Mouse (Mus musculus): ENCODE measurements around the gene Gtf2e1. TPM values are rescaled to one million over a fixed set of nuclear protein-coding genes. Genes with fewer than 3 reads are reported as not detected.

Gene Gtf2e1
- polyA plus RNA-seq, 1 experiment from 2014 or later = 55.2 TPM

DNA sequence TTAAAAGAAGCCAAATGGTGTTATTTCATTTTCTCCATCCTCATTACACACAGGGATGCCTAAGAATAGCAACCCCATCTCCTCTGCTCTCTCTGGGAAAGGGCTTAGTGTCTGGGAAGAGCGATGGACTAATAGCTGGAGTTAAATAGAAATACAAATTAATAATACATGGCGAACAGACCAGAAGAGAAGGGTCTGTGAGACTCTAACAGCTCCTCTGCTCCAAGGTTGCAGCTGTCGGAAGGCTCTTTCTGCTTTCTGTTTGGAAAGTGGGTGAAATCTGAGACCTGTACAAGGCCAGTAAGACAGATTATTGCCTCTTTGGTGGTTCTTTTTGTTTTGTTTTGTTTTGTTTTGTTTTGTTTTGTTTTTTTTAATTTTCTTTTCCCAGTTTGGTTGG lies 32.0 kb upstream of the Gtf2e1 start:
- Histone ChIP-seq H3K4me3 (no peak overlapping the region), H3K27ac (replicated peaks) (no peak overlapping the region), H3K36me3 (peaks cover 27% of the 10 kb centered on the region), H3K27me3 (ENCODE audit: low read depth, poor library complexity, severe bottlenecking) (no peaks in the 10 kb centered on the region), H3K4me1 (peaks cover 13% of the 10 kb centered on the region), H3K9me3 (replicated peaks) (peaks cover 7% of the 10 kb centered on the region)
- DNase-seq (ENCODE audit: low spot score) = no peak
- WGBS = 84% methylated on average over 3 of the region's 3 CpGs

- peaks cover 26% of the 10 kb centered on the region for H3K4me1 ChIP-seq
- no peak overlapping the region; the same call in 1 of the 2 replicates for H3K27ac ChIP-seq (replicated peaks)
- H3K27me3 ChIP-seq (ENCODE audit: low read depth, poor library complexity, severe bottlenecking) = no peaks in the 10 kb centered on the region
- 88% methylated on average over 12 of the region's 12 CpGs for WGBS
- H3K4me3 ChIP-seq = no peak overlapping the region
- H3K36me3 ChIP-seq = peaks cover 19% of the 10 kb centered on the region
- DNase-seq (ENCODE audit: low spot score) = no peak
- no peaks in the 10 kb centered on the region for H3K9me3 ChIP-seq (replicated peaks)
Measured at GRCm38 (mm10) chr16:37567113-37568050, 27.8 kb upstream of the Gtf2e1 start.

DNA sequence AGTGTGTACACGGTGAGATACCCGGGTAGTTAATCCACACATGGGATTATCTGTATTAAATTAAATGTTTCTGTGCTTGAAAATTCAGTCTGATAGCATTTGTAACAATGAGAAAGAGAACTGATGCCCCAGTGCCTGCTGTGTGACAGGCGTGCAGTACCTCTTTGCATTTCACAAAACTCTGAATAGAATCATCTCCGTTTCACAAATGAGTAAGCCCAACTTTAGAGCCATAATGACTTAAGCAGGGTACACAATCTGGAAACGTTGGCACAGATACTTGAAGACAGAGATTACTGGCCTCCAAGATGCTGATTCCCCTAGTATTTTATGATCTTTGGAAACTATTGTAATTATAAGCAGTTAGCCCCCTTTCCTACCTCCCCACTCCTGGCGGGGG lies 26.5 kb upstream of the Gtf2e1 start:
- 79% methylated on average over 6 of the region's 6 CpGs for WGBS
- no peaks in the 10 kb centered on the region for H3K9me3 ChIP-seq (replicated peaks)
- peaks cover 26% of the 10 kb centered on the region for H3K4me1 ChIP-seq
- H3K27ac ChIP-seq (replicated peaks) = no peak overlapping the region
- no peak for DNase-seq (ENCODE audit: low spot score)
- no peaks in the 10 kb centered on the region for H3K27me3 ChIP-seq (ENCODE audit: low read depth, poor library complexity, severe bottlenecking)
- peaks cover 9% of the 10 kb centered on the region for H3K36me3 ChIP-seq
- no peak overlapping the region for H3K4me3 ChIP-seq

DNA sequence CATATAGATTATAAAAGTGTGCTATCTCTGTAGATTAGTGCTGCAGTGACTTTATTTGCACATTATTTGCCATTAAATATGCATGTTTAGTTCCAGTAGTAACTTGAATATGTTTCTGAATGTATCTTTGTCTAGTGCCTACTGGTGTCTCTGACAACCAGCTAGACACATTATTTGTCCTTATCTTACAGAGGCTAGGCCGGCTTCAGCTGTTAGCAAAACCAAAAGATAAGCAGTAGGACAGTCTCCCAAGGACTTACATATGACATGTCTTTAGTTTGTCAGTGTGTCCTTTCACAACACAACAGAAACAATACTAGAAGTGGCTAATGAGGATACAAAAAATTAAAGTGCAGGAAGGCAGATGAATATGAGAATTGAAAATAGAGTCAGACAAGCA lies 25.5 kb upstream of the Gtf2e1 start:
- Histone ChIP-seq H3K27me3 (ENCODE audit: low read depth, poor library complexity, severe bottlenecking) (no peaks in the 10 kb centered on the region), H3K4me1 (peaks cover 24% of the 10 kb centered on the region), H3K9me3 (replicated peaks) (no peaks in the 10 kb centered on the region), H3K36me3 (peaks cover 9% of the 10 kb centered on the region), H3K4me3 (no peak overlapping the region), H3K27ac (replicated peaks) (no peak overlapping the region)
- 89% methylated on average over 1 of the region's 1 CpGs for WGBS
- no peak for DNase-seq (ENCODE audit: low spot score)

GRCm38 (mm10) chr16:37562961-37563360 lies 23.4 kb upstream of the Gtf2e1 start:
- 0 out of 2 replicates have a peak, but pooled peaks cover 3% of the 10 kb centered on the region for H3K9me3 ChIP-seq (replicated peaks)
- H3K27me3 ChIP-seq (ENCODE audit: low read depth, poor library complexity, severe bottlenecking) = no peaks in the 10 kb centered on the region
- H3K4me1 ChIP-seq = peaks cover 24% of the 10 kb centered on the region
- 0 out of 2 replicates have a peak overlapping the region, but pooled peaks have one; percentile 33 for H3K27ac ChIP-seq (replicated peaks)
- no peak overlapping the region for H3K4me3 ChIP-seq
- DNase-seq (ENCODE audit: low spot score) = no peak
- peaks cover 28% of the 10 kb centered on the region for H3K36me3 ChIP-seq
- WGBS = 84% methylated on average over 5 of the region's 5 CpGs

DNA sequence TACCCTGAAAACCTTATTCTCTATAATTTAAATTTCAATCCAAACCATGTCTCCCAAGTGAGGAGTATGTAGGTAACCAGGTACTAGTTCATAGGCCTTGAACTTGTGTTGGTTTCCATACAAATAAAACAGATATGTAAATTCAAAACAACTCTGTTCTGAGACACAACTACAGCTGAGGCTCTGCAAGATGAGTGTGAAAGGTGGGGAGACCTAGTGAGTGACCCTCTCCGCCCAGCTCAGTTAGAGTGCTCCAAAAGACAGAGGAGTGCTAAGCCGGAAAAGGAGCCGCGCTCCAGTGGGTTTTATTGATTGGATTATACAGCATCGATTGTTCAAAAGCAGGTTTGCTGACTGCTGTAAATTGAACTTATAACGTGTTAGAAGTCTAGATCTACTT lies 22.8 kb upstream of the Gtf2e1 start:
- Histone ChIP-seq H3K4me3 (no peak overlapping the region), H3K9me3 (replicated peaks) (0 out of 2 replicates have a peak, but pooled peaks cover 3% of the 10 kb centered on the region), H3K36me3 (peaks cover 34% of the 10 kb centered on the region), H3K27me3 (ENCODE audit: low read depth, poor library complexity, severe bottlenecking) (no peaks in the 10 kb centered on the region), H3K4me1 (peaks cover 20% of the 10 kb centered on the region), H3K27ac (replicated peaks) (no peak overlapping the region)
- no peak for DNase-seq (ENCODE audit: low spot score)
- WGBS = 55% methylated on average over 6 of the region's 6 CpGs

GRCm38 (mm10) chr16:37552824-37553223 lies 13.2 kb upstream of the Gtf2e1 start:
- H3K9me3 ChIP-seq (replicated peaks) = no peaks in the 10 kb centered on the region
- 97% methylated on average over 3 of the region's 3 CpGs for WGBS
- H3K36me3 ChIP-seq = peaks cover 20% of the 10 kb centered on the region
- no peak for DNase-seq (ENCODE audit: low spot score)
- no peaks in the 10 kb centered on the region for H3K27me3 ChIP-seq (ENCODE audit: low read depth, poor library complexity, severe bottlenecking)
- no peak overlapping the region for H3K27ac ChIP-seq (replicated peaks)
- peaks cover 5% of the 10 kb centered on the region; the same call in 1 of the 2 replicates for H3K4me1 ChIP-seq
- no peak overlapping the region for H3K4me3 ChIP-seq

GRCm38 (mm10) chr16:37550981-37551380 lies 11.4 kb upstream of the Gtf2e1 start:
- Histone ChIP-seq H3K36me3 (0 out of 2 replicates have a peak, but pooled peaks cover 5% of the 10 kb centered on the region), H3K4me3 (no peak overlapping the region), H3K27ac (replicated peaks) (no peak overlapping the region), H3K9me3 (replicated peaks) (no peaks in the 10 kb centered on the region), H3K4me1 (peaks cover 5% of the 10 kb centered on the region; the same call in 1 of the 2 replicates), H3K27me3 (ENCODE audit: low read depth, poor library complexity, severe bottlenecking) (no peaks in the 10 kb centered on the region)
- DNase-seq (ENCODE audit: low spot score) = no peak
- WGBS = 95% methylated on average over 2 of the region's 2 CpGs

DNA sequence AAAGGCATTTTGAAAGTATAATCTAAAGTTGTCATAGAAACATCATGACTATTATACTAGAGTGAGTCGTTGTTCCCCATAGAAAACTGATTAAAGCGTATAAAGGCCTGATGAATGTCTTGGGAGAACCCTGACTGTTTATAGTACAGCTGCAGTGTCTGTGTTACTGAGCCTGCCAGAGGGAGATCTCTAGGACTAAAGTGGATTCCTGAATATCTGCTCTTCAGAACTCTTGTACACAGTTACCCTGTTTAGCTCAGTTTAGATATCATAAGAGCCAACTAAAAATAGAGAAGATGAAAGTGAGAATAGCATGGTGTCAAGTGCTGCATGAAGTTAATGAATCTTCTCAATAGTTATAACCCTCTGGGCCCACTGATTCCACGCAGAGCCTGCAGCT lies 10.7 kb upstream of the Gtf2e1 start:
- Histone ChIP-seq H3K9me3 (replicated peaks) (no peaks in the 10 kb centered on the region), H3K27me3 (ENCODE audit: low read depth, poor library complexity, severe bottlenecking) (no peaks in the 10 kb centered on the region), H3K27ac (replicated peaks) (no peak overlapping the region), H3K4me3 (no peak overlapping the region), H3K36me3 (0 out of 2 replicates have a peak, but pooled peaks cover 5% of the 10 kb centered on the region), H3K4me1 (peaks cover 5% of the 10 kb centered on the region; the same call in 1 of the 2 replicates)
- 87% methylated on average over 3 of the region's 3 CpGs for WGBS
- DNase-seq (ENCODE audit: low spot score) = no peak

GRCm38 (mm10) chr16:37546312-37546711 lies 6.7 kb upstream of the Gtf2e1 start:
- H3K9me3 ChIP-seq (replicated peaks) = no peaks in the 10 kb centered on the region
- no peak overlapping the region for H3K27ac ChIP-seq (replicated peaks)
- no peaks in the 10 kb centered on the region for H3K27me3 ChIP-seq (ENCODE audit: low read depth, poor library complexity, severe bottlenecking)
- WGBS = 83% methylated on average over 5 of the region's 5 CpGs
- DNase-seq (ENCODE audit: low spot score) = no peak
- H3K4me1 ChIP-seq = peaks cover 5% of the 10 kb centered on the region; the same call in 1 of the 2 replicates
- H3K4me3 ChIP-seq = no peak overlapping the region
- H3K36me3 ChIP-seq = peaks cover 20% of the 10 kb centered on the region

DNA sequence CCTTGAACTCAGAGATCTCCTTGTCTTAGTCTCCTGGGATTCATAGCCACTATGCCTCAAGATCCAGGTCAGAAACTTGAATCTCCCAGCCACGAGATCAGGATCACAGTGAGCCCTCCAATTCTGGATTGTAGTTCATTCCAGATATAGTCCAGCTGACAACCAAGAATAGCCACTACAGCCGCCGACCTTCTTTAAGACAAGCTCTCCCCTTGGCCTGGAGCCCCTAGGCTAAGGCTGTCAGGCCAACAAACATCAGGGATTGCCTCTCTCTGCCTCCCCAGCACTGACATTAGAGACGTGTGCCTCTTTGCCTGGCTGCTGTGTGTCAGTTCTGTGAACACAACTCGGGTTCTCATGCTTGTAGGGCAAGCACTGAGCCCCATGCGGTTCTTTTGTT lies 1.2 kb upstream of the Gtf2e1 start:
- Histone ChIP-seq H3K9me3 (replicated peaks) (no peaks in the 10 kb centered on the region), H3K4me3 (peak overlapping the region; percentile 80), H3K36me3 (peaks cover 21% of the 10 kb centered on the region), H3K27ac (replicated peaks) (peak overlapping the region; percentile 99), H3K27me3 (ENCODE audit: low read depth, poor library complexity, severe bottlenecking) (no peaks in the 10 kb centered on the region), H3K4me1 (peaks cover 25% of the 10 kb centered on the region)
- WGBS = 89% methylated on average over 6 of the region's 6 CpGs
- DNase-seq (ENCODE audit: low spot score) = no peak

DNA sequence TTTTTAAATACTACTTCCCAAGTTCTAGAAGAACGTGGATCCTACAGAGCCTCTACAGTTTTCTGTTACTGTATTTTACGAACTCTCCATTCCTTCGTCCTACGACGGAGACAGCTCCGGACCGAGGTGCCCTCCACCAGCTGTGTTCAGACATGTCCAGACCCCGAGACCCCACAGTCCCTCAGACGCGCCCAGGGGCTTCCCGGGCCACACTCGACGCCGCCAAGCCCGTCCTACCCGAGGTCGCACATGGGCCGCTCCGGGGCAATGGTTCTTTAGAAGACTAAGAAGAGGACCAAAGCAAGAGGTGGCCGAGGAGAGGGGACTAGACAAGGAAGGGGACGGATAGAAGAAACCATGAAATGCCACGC lies 364 bp downstream of the Gtf2e1 start:
- Histone ChIP-seq H3K9me3 (replicated peaks) (no peaks in the 10 kb centered on the region), H3K36me3 (peaks cover 36% of the 10 kb centered on the region), H3K4me3 (peak overlapping the region; percentile 80), H3K27ac (replicated peaks) (peak overlapping the region; percentile 99), H3K27me3 (ENCODE audit: low read depth, poor library complexity, severe bottlenecking) (no peaks in the 10 kb centered on the region), H3K4me1 (peaks cover 25% of the 10 kb centered on the region)
- DNase-seq (ENCODE audit: low spot score) = no peak
- under 1% methylated on average over 22 of the region's 22 CpGs for WGBS

GRCm38 (mm10) chr16:37533369-37534068 lies 6.1 kb downstream of the Gtf2e1 start:
- Histone ChIP-seq H3K4me1 (peaks cover 19% of the 10 kb centered on the region), H3K36me3 (peaks cover 63% of the 10 kb centered on the region), H3K9me3 (replicated peaks) (no peaks in the 10 kb centered on the region), H3K4me3 (no peak overlapping the region), H3K27ac (replicated peaks) (no peak overlapping the region), H3K27me3 (ENCODE audit: low read depth, poor library complexity, severe bottlenecking) (no peaks in the 10 kb centered on the region)
- DNase-seq (ENCODE audit: low spot score) = no peak
- 89% methylated on average over 8 of the region's 8 CpGs for WGBS
